Mouse (Mus musculus) kidney, adult 8-10 months (tissue): ENCODE results near the gene Snrk.
A peak's percentile ranks its signal among the peaks of the same experiment; 100 is the strongest.

ENCODE experiments used
- DNase-seq, 2 experiments: peaks; one replicate each; pipeline ENCODE4 v3.0.0; 2022

The Snrk gene

GRCm38 (mm10) chr9:122185953-122186352, 68.9 kb downstream of the Snrk start:
- DNase-seq, result no peak

GRCm38 (mm10) chr9:122186643-122187226, 69.7 kb downstream of the Snrk start:
- DNase-seq, result no peak

GRCm38 (mm10) chr9:122187451-122187921, 70.4 kb downstream of the Snrk start:
- no peak for DNase-seq

DNA sequence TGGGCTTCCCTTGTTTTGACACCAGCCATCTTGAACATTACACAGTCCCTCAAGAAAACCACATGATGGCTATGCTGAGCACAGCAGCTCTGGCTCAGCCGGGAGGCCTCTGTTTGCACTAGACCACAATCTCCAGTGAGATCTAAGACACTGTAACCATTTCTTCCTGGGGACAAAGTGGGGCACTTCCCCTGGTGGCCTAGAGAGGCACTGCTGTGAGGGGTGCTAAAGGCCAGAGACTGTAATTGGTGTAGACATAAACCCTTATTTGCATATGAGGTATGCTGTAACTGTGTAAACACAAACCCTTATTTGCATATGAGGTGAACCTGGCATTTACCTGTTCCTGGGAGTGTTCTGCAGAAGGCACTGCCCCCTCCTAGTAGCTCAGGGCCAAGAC, 71.7 kb downstream of the Snrk start:
- DNase-seq, result no peak

DNA sequence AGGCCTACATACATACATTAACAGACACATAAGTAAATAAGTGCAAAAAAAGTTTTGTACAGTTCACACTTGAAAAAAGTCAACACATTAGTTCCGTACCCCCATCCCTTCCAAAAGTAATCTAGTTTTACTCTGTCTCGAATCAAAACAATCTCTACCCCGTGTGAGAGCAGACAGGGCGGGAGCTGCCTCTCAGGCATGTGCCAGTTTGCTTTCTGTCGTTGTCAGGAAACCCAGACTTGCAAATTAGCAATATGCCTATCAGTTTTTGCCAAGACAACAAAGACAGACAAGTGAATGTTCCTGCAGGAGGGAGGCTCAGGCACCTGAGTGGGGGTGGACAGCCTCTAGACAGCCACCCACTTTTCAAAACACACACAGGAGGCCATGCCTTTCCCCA, 76.3 kb downstream of the Snrk start:
- no peak for DNase-seq

DNA sequence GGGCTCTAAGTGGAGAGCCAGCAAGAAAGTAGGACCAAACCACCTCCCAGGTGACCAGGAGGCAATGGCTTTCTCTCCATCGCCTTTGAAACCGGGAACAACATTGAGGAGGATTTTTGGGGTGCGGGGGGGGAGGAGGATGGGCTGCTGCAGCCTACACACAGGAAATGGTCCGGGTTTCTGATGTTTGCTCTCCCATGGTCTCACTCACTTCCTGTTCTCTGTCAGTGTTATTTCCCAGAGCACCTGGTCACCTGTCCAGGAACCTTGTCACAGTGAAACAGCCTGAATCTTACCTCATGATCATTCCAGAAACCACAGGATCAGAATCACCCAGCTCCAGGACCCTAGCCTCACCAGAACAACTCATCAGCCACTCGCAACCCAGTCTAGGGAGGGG, 76.8 kb downstream of the Snrk start:
- DNase-seq, result no peak

DNA sequence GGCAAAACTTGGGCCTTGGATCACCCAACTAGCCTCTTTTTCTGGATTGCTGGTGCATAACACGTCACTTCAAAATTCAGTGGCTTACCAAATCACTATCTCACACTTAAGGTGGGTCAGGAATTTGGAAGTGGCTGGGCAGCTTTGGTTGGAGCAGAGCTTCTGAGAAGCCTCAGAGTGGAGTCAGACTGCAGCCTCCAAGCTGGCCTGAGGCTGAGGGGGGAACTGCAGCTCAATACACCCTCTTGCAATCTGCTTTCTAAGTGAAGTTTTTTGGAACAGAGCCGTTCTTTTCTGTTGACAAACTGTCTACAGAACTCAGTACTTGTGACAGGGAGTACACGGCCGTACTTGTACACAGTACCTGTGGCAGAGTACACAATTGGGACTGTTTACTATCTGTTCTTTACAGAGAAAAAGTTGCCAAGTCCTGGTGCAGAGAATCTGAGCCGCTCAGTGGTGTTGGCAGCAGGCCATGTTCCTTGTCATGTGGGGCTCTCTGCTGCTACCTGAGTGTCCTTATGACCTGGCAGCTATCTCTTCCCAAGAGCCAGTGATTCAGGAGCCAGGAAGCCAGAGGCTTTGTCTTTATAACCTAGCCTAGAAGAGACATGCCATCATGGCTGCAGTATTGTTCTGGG, 78.1 kb downstream of the Snrk start:
- peak; percentile 54 to 60 for DNase-seq

- DNase-seq, result no peak
Observed at GRCm38 (mm10) chr9:122197021-122197420, 80.0 kb downstream of the Snrk start.

GRCm38 (mm10) chr9:122198621-122199020, 81.6 kb downstream of the Snrk start:
- no peak for DNase-seq

DNA sequence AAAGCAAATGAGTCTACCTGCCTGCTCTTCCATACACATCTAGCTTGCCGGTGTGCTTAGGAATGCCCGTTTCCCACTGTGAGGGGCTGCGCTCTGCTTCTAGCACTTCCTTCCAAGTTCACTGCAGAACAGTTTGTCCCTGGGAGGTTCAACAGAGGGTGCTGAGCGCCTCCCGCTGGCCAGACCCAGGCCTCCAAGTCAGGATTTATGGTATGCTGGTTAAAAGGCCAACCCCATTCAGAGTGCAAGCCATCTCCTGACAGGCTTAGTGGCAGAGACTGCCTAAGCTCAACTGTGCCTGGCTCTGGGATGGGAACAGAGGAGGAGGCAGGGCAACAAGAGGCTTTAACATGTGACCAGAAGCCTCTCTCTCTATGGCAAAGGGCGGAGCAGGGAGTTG, 82.2 kb downstream of the Snrk start:
- DNase-seq, result peak; percentile 50 to 76

DNA sequence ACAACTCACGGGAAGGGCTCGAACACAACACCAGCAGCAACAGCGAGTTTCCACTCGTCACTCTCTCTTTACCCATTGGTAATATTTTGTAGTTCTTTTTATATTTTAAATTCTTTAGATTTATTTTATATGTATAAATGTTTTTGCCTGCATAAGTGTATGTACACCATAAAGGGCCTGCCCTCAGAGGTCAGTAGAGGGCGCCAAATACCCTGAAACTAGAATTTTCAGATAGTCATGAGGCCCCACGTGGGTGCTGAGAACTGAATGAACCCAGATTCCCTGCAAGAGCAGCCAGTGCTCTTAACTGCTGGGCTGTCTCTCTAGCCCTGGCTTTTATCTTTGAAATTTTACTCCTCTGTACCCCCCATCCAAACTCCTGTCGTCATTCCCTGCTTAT, 87.4 kb downstream of the Snrk start:
- no peak for DNase-seq

- DNase-seq, result no peak
Observed at GRCm38 (mm10) chr9:122205543-122206200, 88.6 kb downstream of the Snrk start.

- DNase-seq, result no peak
Observed at GRCm38 (mm10) chr9:122208311-122208710, 91.2 kb downstream of the Snrk start.

DNA sequence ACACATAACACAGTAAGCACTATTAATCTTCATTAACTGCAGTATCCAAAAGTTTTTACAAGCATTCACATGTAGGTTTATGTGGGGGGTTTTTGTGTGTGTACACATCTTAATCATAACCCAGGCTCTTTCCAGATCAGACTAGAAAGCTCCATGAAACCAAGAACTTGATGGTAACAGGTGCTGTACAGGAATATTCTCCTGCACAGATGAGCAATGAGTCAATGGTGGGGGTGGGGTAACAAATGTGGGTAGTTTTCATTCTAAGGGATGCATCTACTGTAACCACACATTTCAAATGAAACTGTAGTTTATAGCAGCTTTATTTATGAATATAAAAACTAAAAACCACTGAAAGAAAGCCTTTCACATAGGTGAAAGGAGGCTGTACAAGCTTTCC, 98.1 kb downstream of the Snrk start:
- DNase-seq, result no peak

DNA sequence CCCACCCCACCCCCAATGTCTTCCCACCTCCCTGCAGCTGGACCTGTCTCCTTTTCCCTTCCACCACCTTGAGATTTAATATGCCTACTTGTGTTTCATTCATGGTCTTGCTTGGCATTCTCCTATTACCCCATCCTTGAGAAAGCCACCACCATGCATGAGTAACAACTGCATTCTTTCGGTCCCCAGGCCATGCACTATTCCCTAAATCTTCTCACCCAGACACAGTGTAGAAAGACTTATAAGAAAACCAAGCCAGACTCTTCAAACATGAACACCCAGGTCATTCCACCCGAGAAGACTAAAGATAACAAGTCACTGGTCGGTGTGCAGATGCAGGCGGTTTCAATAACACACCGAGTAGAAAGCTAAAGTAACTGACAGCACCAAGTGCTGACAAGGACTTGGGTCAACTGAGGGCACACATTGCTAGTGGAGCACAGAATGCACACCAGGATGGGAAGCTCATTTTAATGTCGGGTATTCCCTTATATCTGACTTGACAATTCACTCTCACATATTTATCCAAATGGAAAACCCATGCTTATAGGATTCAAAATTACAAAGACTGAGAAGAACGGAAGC, 100.0 kb downstream of the Snrk start:
- no peak for DNase-seq
